Mouse (Mus musculus) urinary bladder, postnatal 4 days (tissue): ENCODE measurements around the gene Snn.
"Not testable (repeated sequence)": the region's sequence is repeated elsewhere in the genome, so short reads cannot be mapped to it uniquely, and the experiment has no call there.

ENCODE experiments used
- DNase-seq, 2 experiments: peaks; one replicate each; pipeline ENCODE4 v3.0.0; 2021 to 2022; ENCODE audit warnings: low spot score in 2 of 2

Gene Snn

DNA sequence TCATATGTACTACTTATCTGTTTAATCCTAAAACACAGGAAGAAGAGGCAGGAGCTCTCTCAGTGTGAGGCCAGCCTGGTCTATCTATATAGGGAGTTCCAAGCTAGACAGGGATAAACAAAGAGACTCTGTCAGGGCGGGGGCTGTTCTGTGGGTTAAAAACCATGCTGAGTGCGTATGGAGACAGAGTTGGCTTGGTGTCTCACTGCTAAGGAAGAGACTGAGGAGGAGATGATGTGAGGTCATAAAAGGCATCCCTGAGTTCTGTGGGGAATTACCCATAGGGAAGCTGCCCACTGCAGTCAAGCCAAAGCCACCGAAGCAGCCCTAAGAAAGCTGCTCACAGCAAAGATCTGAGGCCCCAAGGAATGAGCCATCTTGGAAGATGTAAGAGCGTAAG lies at the start of gene Snn:
TSS of gene Snn (plus strand) at position 301 of the 400 bp plus-strand sequence.
- no peak for DNase-seq

DNA sequence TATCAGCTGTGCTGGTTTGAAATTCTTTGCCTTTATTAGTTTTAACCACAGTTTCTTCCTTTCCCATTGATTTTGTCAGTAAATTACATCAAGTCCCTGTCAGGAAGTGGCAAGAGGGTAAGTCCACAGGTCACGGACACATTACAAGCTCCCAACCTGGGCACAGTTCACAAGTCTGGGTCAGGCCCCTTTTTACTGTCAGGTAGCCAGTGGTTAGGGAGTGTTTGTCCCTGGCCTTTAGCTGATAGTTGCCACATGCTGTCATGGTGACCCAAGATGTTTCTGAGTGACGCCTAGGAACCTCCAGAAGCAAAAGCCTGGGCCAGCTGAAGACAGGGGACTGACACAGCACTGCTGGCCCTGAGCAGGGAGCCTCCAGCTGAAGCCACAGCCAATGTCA lies 49.5 kb upstream of the Snn start:
- no peak for DNase-seq

DNA sequence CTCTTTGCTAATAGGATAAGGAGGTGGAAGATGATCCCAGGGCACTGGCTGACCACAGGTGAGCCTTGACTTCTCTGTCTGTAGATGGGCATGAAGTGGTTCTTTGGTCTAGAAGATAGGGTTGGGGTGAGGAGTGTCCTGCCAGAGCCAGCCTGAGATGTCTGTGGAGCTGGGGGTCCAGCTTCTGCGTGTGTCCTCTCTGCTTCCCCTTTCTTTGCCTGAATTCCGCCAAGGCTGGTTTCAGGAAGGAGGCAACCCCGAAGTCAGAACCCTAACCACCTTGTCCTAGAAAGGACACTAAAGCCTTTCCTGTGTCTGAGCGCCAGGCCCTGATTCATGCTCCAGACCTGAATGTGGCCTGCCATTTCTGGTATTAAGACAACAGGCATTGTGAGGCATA lies 48.8 kb upstream of the Snn start:
- no peak for DNase-seq

DNA sequence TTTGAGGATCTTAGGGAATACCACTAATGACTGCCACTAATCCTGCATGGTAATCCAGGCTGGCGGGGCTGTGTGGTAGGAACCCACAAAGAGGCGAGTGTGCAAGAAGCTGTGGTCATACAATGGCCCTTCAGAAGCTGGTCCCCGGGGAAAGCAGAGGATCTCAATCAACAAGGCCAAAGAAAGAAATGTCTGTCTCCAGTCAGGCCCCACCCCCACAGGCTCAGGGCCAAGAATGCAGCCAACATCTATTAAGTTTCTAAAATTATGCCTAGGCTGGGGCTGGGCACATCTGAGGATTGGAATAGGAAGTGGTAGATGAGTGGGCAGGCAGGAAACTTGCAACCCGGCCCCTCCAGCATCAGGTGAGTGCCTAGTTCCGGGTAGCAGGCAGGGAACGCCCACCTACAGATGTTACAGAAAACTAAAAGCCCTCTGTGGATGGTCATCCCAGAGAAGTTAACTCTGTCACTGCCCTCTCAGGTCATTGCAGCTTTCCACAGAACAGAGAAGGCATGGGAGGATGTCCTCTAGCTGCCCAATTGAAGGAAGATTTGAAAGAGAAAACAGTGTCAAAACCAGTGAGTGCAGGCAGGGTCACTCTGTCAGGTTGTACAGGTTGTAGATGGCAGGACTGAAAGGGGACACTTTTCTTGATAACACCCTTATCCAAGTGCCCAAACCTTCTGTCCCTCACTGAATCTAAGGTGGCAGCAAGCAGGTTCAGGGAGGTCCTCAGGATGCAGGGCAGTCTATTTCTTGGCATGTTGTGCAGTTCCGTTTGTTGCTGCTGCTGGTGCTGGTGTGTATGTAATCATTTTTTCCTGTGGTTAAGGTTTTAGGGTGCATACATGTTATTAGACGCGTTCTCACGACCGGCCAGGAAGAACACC lies 47.9 kb upstream of the Snn start:
- DNase-seq: peak in 1 of 2 experiments; percentile 42

DNA sequence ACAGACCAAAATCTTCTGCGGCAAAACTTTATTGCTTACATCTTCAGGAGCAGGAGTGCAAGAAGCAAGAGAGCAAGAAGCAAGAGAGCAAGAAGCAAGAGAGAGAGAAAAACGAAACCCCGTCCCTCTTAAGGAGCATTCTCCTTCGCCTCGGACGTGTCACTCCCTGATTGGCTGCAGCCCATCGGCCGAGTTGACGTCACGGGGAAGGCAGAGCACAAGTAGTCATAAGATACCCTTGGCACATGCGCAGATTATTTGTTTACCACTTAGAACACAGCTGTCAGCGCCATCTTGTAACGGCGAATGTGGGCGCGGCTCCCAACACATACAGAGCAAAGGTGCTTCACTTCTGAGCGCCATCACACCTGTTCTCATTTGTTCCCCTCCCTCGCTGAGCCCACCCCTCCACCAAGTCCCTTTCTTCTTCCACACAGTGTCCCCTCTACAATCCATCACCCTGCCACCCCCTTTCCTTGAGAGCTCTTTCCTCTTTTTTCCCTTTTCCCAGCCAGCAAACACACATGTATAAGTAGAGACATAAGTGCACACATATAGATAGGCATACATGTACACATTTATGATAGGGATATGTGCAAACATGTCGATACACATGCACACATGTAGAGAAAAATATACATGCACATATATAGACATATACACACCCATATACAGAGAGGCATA lies 47.1 kb upstream of the Snn start:
- not testable (repeated sequence) for DNase-seq

DNA sequence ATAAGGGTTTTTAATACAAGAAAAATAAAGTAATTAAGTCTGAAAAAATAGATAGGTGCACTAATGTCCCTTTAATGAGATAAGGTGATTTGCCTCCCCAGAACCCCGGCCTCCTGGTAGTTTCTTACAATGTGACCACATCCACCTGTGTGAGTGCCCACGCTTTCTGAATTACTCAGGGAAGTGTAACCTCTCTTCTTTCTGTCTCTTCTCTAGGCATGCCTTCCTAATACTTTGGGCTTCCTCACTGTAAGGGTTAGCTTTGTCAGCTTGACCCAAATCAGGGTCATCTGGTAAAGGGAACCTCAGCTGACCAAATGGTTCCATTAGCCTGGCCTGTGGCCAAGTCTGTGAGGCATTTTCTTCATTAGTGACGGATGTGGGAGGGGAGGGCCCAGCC lies 46.3 kb upstream of the Snn start:
- no peak for DNase-seq

DNA sequence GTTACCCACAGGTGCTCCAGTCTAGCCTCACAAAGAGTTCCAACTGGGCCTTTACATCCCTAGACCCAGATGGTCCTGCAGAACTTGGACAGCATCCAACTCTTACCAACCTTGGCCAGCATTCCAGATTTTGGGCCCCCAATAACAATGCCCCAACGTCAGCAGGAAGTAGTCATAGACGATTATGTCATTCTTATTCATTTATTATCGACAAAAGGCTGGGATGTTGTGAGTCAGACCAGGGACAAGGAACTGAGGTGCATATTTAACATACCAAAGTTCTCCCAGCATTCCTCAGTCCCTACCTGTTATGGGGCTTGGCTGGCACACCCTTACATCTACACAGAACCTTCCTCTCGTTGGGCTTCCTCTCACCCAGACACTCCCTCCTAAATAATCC lies 44.4 kb upstream of the Snn start:
- no peak for DNase-seq

DNA sequence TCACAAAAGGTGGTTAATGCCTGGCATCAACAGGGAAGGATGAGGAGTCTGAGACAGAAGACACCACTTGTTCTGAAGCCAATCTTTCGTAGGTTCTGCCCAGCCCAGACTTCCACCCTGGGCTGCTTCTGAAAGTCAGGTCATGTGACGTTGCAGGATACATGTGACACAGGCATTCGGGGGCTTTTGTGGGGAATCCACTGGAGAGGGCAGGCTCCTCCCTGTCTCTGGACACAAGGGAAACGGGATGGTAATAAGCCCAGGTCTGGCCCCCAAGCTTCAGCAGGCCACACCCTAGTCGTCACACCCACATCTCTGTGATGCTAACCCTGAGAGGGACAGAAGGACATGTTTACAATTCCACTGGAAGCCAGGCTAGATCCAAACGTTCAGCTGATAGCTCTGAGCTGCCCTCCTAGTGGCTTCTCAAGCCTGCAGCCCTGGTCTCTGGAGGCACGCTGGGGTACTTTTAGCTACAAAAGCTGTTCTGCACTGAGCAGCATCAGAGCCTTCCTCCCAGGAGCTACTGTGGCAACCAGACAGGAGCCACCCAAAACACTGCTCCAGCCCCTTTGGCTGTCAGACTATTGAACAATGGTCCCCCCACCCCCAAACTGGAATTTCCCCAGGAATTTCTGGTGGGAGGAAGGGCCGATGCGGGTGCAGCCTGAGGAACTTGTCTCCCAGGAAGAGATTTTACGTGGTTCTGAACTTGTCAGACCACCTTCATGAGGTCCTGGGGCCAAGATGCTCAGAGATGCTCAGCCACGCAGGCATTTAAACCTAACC lies 42.7 kb upstream of the Snn start:
- DNase-seq: no peak

DNA sequence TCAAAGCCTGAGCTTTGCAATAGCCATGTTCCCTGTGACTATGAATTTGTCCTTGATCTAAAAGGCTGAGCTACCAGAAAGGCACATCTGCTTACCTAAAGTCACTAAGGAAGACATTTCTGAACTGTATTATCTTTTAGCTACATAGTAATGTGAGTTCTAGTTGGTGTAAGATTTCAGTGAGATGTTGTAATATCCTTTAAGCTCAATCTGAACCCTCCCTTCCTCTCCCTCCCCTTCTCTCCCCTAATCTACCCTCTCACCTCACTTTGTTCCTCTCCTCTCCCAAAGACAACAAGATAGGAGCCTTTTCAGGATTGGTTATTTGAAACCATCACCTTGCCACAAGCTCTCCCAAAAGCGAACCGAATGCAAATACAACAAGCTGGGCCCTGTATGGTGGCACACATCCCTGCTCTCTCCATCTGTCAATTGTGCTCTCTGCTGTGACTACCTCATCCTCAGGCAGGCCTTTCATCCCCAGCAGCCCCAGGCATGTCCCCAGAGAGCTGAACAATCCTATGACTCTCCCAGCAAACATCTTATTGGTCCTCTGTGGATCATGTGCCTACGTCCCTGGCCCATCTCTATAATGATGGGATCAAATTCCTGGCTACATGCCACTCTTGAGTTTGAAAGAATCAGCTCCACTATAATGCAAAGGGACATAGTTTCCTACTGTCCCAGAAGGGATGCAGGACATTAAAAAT lies 39.2 kb upstream of the Snn start:
- no peak for DNase-seq

DNA sequence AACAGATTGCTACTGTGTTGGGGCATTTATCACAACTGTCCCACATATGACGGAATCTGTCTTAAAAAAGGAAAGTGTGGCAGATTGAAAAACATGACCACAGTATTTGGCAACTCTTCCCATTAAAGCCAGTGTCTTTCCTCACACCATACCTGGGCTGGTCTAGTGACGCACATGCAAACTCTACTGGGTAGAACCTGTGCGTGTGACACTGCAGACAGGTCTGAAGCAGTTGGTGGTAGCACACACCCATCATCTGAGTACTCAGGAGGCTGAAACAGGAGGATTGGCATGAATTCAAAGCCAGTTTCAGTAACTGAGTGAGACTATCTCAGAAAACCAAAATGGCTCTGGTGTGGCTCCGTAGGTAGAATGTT lies 38.6 kb upstream of the Snn start:
- no peak for DNase-seq

DNA sequence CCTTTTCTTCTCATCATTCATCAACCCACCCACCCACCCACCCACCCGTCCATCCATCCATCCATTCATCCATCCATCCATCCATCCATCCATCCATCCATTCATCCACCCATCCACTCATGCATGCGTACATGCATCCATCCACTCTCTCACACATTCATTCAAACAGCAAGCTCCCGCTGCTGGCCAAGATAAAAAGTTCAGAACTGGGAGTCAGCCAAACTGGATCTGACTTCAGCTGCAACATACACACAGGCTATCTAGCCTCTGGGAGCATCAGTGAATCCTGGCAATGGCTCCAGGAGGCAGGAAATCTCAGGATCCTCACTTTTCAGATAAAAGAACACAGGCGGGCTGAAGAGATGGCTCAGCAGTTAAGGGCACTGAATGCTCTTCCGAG lies 37.1 kb upstream of the Snn start:
- no peak for DNase-seq

DNA sequence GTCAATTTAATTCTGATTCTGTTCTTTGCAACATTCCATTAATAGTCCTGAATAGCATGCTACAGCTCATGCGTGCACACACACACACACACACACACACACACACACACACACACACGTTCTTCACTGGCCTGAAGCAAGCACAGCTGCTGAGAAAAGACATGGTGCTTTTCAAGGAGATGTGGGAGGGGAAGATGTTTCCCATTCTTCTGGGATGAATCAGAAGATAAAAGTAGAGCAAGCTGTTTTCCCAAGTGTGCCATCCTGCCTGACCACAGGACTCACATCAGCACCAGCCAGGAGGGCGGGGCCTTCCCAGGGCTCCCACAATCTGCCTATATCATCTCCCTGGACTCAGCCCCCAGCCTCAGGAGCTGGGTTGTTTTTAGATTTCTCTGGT lies 35.9 kb upstream of the Snn start:
- no peak for DNase-seq

DNA sequence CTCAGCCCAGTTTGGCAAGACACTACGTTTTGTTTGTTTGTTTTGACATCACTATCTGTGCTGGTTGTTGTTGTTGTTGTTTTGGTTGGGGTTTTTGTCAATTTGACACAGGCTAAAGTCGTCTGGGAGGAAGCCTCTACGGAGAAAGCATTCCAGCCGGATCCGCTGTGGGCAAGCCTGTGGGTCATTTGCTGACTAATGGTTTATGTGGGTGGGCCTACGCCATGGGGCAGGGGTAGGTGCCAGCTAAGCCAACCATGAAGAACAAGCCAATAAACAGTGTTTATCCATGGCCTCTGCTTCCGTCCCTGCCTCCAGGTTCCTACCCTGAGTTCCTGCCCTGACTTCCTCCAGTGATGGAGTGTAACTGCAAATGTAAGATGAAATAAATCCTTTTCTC lies 32.5 kb upstream of the Snn start:
- DNase-seq: no peak

DNA sequence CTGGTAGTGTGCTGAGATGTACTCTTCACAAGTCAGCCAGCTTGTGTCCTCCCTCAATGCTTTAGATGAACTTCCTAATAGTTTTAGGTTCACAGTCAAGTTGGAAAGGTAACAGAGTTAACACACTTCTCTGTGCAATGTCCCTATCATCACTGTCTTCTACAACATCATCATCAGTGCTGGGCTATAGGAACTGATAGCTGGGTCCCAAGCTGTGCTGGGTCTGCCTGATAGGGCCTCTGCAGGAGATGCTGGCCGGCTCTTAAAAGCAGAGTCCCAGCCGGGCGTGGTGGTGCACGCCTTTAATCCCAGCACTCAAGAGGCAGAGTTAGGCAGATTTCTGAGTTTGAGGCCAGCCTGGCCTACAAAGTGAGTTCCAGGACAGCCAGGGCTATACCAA lies 29.9 kb upstream of the Snn start:
- DNase-seq: no peak

DNA sequence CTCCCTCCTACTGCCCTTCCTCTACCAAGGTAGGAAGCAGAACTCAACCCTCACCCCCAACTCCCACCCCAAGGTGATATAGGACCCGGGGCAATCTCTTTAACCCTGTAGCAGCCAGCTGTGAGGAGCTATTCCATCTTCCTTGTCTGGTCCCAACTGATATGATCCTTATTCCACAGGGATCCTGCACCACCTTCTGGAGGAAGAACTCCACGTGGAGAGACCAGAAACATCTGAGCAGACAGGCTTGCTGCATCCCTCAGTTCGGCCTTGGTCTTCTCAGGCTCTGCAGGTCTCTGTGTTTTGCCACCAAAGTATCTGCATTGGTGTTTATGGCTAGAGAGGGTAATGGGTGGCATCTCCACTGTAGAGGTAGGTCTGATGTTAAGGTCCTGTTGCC lies 29.4 kb upstream of the Snn start:
- DNase-seq: no peak

DNA sequence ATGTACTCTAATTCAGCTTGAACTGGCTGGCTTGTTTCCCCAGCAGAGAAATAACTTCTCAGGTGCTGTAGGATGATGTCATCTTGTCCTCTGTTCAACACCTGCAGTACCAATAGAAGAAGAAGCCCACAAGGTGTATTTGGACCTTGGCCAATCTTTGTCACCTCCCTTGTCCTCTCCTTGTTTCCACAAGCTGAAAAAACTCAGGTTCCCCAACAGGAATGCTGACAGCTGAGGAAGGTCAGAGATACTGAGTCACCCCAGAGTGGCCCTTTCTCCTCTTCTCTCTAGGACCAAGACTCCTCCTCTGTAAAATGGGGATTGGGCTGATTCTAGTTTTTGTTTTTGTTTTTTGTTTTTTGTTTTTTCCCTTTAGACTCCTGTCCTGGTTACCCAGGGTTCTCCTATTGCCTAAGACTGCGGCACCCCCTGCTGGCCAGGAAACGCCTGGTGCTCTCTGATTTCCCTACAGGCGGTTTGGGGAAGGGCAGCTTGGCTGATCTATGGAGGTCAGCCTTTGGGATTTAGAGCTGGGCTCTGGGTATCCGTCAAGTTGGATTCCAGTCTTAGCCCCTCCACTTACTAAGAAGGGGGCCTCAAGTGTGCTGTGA lies 26.4 kb upstream of the Snn start:
- DNase-seq: peak; percentile 75 to 87

DNA sequence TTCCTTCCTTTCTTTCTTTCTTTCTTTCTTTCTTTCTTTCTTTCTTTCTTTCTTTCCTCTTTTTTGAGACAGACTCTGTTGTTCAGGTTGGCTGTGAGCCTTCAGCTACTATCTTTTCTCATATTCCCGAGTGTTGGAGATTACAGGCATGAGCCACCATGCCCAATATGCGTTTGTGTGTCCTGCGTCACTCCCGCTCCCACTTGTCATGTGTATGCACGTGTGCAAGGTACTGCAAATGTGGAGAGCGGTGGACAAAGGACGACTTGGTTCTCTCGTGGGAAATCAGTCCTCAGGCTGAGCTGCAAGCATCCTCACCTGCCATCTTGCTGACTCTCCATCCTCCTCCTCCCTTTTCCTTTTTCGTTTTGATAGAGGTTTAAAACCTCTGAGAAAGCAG lies 25.5 kb upstream of the Snn start:
- DNase-seq: no peak

DNA sequence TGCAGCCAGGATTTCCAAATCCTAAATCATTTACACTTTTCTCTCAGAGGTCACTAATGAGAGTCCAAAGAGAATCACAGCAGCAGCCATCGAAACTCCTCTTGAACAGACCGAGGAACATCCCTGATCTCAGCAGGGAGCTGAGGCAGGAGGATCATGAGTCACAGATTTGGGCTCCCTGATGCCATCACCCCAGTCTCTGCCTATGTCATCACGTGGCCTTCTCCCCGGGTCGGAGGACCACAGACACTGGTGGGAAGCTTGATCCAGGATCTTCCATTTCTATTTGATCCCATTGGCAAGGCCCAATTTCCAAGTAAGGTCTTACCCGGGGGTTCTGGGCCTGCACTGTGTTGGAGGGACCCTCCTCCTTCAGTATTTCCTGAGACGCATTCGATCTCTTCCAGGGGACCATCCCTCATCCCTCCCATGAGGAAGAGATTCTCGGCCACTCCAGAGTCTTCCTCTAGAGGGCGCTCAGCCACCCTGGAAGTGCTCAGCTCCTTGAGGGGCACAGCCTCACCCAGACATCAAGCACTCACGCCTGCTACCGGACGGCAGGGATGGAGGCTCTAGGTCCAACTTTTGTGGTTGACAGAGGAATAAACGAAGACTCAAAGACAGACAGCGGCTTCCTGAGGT lies 24.8 kb upstream of the Snn start:
- DNase-seq: peak; percentile 48 to 82

DNA sequence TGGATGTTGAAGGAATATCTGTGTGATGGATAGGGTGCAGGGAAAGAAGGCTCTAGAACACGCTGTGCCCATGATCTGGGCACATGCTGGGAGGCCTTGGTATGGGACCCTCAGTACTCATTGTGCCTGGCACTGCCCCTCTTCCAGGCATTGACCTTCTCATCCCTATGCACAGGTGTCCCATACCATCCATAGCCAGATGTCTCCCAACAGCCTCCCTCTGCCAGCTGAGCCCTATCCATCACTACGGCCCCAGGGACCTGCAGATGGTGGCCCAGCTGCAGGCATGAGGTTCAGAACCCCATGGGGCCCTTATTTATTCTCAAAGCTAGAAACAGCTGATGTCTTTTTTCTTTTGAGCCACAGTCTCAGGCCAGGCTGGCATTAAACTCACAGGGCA lies 20.1 kb upstream of the Snn start:
- no peak for DNase-seq

DNA sequence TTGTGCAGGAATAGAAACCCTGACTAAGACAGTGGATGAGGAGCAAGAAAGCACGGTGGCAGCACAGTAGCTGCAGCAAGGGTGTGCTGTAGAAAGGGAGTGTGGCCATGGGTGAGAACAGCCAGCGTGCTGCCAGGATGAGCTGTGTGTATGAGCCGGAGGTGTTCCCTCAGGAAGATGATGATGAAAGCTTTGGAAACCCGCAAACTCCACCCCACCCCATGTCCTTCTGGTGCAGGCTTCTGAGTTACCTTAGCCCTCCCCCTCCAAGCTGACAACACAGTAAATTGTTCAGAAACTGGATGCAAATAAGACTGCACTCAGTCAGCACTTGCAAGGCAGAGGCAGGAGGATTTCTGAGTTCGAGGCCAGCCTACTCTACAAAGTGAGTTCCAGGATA lies 17.5 kb upstream of the Snn start:
- DNase-seq: no peak

DNA sequence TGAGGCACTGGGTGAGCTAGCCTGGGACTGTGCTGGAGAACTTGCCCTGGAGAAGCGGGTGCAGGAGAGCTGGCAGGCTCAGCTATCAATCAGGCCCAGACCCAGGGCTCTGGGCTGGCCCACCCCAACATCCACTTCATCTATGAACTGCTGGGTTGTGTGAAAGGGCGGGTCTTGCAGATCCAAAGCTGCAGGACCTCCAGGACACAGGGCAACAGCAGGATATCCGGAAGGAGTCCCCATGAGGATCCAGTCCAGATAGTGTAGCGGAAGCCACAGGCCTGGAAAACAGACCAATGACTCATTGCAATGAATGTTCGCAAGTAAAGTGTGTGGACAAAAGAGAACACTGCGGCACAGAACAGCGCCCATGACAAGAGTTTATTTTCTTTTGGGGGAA lies 14.3 kb upstream of the Snn start:
- no peak for DNase-seq
